Mouse (Mus musculus) liver, postnatal 0 days (tissue): ENCODE results near the gene Rap1b. TPM values are rescaled to one million over a fixed set of nuclear protein-coding genes. Genes with fewer than 3 reads are reported as not detected.

ENCODE experiments used
- ATAC-seq: fragments of 200-750 bp; cut with Nextera tagmentation; 2 replicates; pipeline ENCODE4 v1.8.0; 2017; ENCODE audit warnings: mild to moderate bottlenecking, moderate library complexity
- DNase-seq: peaks from one replicate; pipeline ENCODE4 v3.0.0-alpha.2; 2016
- H3K27ac ChIP-seq: fragments of 300-500 bp; sonication (generic); 2 replicates; pipeline ENCODE4 v1.5.1; 2014; ENCODE audit warnings: antibody characterized with exemption, moderate library complexity, mild to moderate bottlenecking, low read depth
- H3K27me3 ChIP-seq: fragments of 300-500 bp; sonication (generic); 2 replicates; pipeline ENCODE4 v1.6.1; 2014; ENCODE audit warnings: low read length, control low read depth, mixed read lengths; ENCODE audit not compliant: insufficient read depth
- H3K36me3 ChIP-seq: fragments of 300-500 bp; sonication (generic); replicated peaks from 2 replicates; pipeline ENCODE4 v1.6.1; 2014; ENCODE audit warnings: mild to moderate bottlenecking, control low read depth, low read length, moderate library complexity, mixed read lengths; ENCODE audit not compliant: insufficient read depth
- H3K4me1 ChIP-seq: fragments of 300-500 bp; sonication (generic); 2 replicates; pipeline ENCODE4 v1.6.1; 2014; ENCODE audit warnings: antibody characterized with exemption, mild to moderate bottlenecking, control low read depth; ENCODE audit not compliant: insufficient read depth
- H3K4me2 ChIP-seq: fragments of 300-500 bp; sonication (generic); 2 replicates; pipeline ENCODE4 v1.6.1; 2014; ENCODE audit warnings: low read depth, mild to moderate bottlenecking, low read length, moderate library complexity, mixed read lengths
- H3K4me3 ChIP-seq: fragments of 300-500 bp; sonication (generic); 2 replicates; pipeline ENCODE4 v1.5.1; 2014; ENCODE audit warnings: low read depth, low read length
- H3K9ac ChIP-seq: fragments of 300-500 bp; sonication (generic); replicated peaks from 2 replicates; pipeline ENCODE4 v1.6.1; 2014; ENCODE audit warnings: mild to moderate bottlenecking, moderate library complexity
- H3K9me3 ChIP-seq: fragments of 300-500 bp; sonication (generic); 2 replicates; pipeline ENCODE4 v1.6.1; 2016; ENCODE audit warnings: mild to moderate bottlenecking, control low read depth, low read length, mixed read lengths
- CTCF ChIP-seq: sonication (generic); IDR thresholded peaks from 2 replicates; pipeline ENCODE4 v1.5.1; 2016; ENCODE audit warnings: antibody characterized with exemption, low read depth
- EP300 ChIP-seq: IDR thresholded peaks from 2 replicates; pipeline ENCODE4 v1.6.1; 2016; ENCODE audit warnings: antibody characterized with exemption, low read depth, mild to moderate bottlenecking
- WGBS: fragments of 180-500 bp; shearing (Covaris S2); extraction: QIAGEN DNeasy Blood & Tissue Kit; methylation state at CpG from one replicate; pipeline ENCODE4 v1.1.7; 2014; ENCODE audit not compliant: insufficient replicate concordance; 5-methylcytosine and 5-hydroxymethylcytosine counted together
- polyA plus RNA-seq: library from polyadenylated mRNA; unstranded; fragments of >200 nt; fragmentation: Nextera tagmentation; extraction: Ambion mirVana; gene quantifications from 2 replicates; pipeline ENCODE4 v1.2.1, GENCODE M21; 2015

The Rap1b gene
- polyA plus RNA-seq, 1 experiment from 2014 or later, result 105 TPM

DNA sequence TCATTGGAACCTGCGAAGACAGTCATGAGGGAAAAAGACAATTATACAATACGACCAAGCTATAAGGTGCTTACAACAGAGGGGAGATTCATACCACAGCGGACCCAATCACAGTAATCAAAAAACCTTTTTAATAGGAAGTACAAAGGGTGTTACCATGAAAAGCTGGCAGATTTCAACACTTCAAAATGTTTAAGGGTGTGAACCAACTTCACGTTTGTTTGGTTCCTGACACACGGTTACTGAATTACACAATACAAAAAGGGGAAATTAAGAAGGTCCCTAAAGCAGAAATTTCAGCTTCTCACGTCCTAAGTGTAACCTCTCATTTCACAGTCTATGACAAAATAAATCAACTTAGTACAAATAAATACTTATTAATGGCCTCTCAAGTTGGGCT, 27.2 kb downstream of the Rap1b start:
- WGBS, result 78% methylated on average over 6 of the region's 6 CpGs
- TF ChIP-seq CTCF (no peak), EP300 (no peak)
- no peaks in the 10 kb centered on the region for H3K4me1 ChIP-seq
- no peak overlapping the region for H3K4me2 ChIP-seq
- no peaks in the 10 kb centered on the region for H3K9me3 ChIP-seq
- H3K27me3 ChIP-seq, result no peaks in the 10 kb centered on the region
- peaks cover 76% of the 10 kb centered on the region for H3K36me3 ChIP-seq
- H3K9ac ChIP-seq, result no peak overlapping the region
- H3K4me3 ChIP-seq, result no peak overlapping the region
- ATAC-seq (peak; percentile 19; the same call in 1 of the 2 replicates), DNase-seq (no peak)
- no peak overlapping the region for H3K27ac ChIP-seq

GRCm38 (mm10) chr10:117816721-117817120, 29.1 kb downstream of the Rap1b start:
- Histone ChIP-seq H3K9me3 (no peaks in the 10 kb centered on the region), H3K36me3 (peaks cover 75% of the 10 kb centered on the region), H3K4me1 (no peaks in the 10 kb centered on the region), H3K4me2 (no peak overlapping the region), H3K4me3 (no peak overlapping the region), H3K9ac (no peak overlapping the region), H3K27ac (no peak overlapping the region), H3K27me3 (no peaks in the 10 kb centered on the region)
- ATAC-seq, result no peak
- TF ChIP-seq CTCF (no peak), EP300 (no peak)
- WGBS, result 96% methylated on average over 6 of the region's 6 CpGs
- no peak for DNase-seq

DNA sequence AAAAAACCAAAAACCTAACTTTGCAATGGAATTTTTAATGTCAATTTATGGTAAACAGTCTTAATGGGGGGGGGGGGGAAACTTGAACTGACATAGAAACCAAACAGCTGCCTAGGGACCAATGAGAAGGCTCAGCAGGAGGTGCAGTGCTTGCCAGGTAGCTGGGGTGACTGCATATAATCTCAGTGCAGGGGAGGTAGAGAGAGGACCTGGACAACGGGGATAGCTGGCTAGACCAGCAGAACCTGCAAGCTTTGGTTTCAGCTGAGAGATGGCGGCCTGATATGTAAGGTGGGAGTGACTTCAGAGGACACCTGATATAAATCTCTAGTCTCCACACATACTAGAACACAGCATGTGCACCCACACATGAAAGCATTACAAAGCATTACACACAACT, 33.3 kb downstream of the Rap1b start:
- no peaks in the 10 kb centered on the region for H3K4me1 ChIP-seq
- no peak overlapping the region for H3K4me3 ChIP-seq
- no peaks in the 10 kb centered on the region for H3K9me3 ChIP-seq
- no peak overlapping the region for H3K27ac ChIP-seq
- H3K4me2 ChIP-seq, result no peak overlapping the region
- H3K27me3 ChIP-seq, result no peaks in the 10 kb centered on the region
- WGBS, result 85% methylated on average over 2 of the region's 2 CpGs
- TF ChIP-seq EP300, result no peak
- TF ChIP-seq CTCF, result no peak
- no peak overlapping the region for H3K9ac ChIP-seq
- DNase-seq, result no peak
- H3K36me3 ChIP-seq, result peaks cover 36% of the 10 kb centered on the region
- no peak for ATAC-seq

DNA sequence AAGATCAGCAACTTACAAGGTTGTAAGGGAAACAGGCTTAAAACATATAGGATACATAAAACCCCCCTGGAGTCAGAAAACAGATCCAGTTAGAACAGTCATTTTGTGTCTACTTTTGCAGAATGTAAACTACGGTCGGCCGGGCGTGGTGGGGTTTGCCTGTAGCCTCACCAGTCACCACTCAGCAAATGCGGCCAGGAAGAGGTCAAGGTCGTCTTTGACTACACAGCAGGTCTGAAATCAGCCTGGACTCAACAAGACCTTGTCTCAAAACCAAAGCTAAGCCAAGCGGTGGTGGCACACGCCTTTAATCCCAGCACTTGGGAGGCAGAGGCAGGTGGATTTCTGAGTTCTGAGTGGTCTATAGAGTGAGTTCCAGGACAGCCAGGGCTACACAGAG, 34.3 kb downstream of the Rap1b start:
- no peak overlapping the region for H3K27ac ChIP-seq
- no peaks in the 10 kb centered on the region for H3K9me3 ChIP-seq
- H3K4me3 ChIP-seq, result no peak overlapping the region
- H3K4me1 ChIP-seq, result no peaks in the 10 kb centered on the region
- WGBS, result 66% methylated on average over 8 of the region's 8 CpGs
- DNase-seq, result no peak
- no peak for ATAC-seq
- H3K27me3 ChIP-seq, result no peaks in the 10 kb centered on the region
- TF ChIP-seq CTCF (no peak), EP300 (no peak)
- H3K36me3 ChIP-seq, result peaks cover 29% of the 10 kb centered on the region
- no peak overlapping the region for H3K4me2 ChIP-seq
- H3K9ac ChIP-seq, result no peak overlapping the region

DNA sequence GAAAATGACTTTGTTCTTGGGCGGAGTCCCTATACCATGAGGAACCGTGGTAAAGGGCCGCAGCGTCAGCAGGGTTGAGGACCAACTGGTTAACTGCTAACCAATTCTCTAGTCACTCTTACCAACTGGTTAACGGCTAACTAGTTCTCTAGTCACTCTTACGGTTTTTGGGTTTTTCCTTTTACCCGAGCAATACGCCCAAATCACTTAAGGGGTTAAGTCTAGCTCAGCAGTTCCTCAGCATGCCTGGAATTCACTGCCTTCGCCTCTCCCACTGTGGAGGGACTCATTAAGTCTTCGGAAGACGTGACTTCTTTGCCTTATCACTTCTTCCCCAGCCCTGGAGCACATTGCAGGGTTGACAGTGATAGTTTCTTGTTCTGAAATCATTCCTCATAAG, 35.3 kb downstream of the Rap1b start:
- Histone ChIP-seq H3K9ac (no peak overlapping the region), H3K4me3 (no peak overlapping the region), H3K4me1 (no peaks in the 10 kb centered on the region), H3K4me2 (no peak overlapping the region), H3K27me3 (no peaks in the 10 kb centered on the region), H3K36me3 (peaks cover 20% of the 10 kb centered on the region), H3K27ac (no peak overlapping the region), H3K9me3 (no peaks in the 10 kb centered on the region)
- no peak for ATAC-seq
- WGBS, result 76% methylated on average over 11 of the region's 11 CpGs
- TF ChIP-seq EP300 (no peak), CTCF (no peak)
- DNase-seq, result no peak

DNA sequence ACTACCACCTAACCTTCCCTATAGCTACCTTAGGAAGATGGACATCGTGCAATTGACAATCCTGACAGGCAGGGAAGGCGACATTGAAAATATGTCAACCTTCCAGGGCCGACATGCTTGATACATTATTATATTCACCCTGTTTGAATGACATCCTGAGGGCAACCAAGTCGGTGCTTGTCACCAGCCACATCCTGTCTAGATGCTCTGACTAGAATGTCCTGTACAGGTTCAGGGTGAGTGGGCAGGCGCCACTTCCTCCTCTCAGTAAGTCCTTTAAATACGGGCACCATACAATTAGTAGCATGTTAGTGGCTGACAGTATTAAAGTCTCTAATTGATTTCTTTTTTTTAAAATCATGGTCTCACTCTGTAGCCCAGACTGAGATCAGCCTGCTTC, 37.8 kb downstream of the Rap1b start:
- 44% methylated on average over 6 of the region's 6 CpGs for WGBS
- DNase-seq (no peak), ATAC-seq (no peak)

GRCm38 (mm10) chr10:117805919-117806318, 39.9 kb downstream of the Rap1b start:
- no peak overlapping the region for H3K4me2 ChIP-seq
- H3K27ac ChIP-seq, result no peak overlapping the region
- no peaks in the 10 kb centered on the region for H3K9me3 ChIP-seq
- H3K27me3 ChIP-seq, result no peaks in the 10 kb centered on the region
- TF ChIP-seq CTCF (no peak), EP300 (no peak)
- no peak overlapping the region for H3K9ac ChIP-seq
- WGBS, result 69% methylated on average over 9 of the region's 9 CpGs
- ATAC-seq, result no peak
- no peak for DNase-seq
- H3K4me1 ChIP-seq, result no peaks in the 10 kb centered on the region
- no peak overlapping the region for H3K4me3 ChIP-seq
- no peaks in the 10 kb centered on the region for H3K36me3 ChIP-seq

More for the DNA sequence above, 37.8 kb downstream of the Rap1b start:
- H3K4me3 ChIP-seq, result no peak overlapping the region
- no peak overlapping the region for H3K27ac ChIP-seq
- H3K4me2 ChIP-seq, result no peak overlapping the region
- TF ChIP-seq CTCF (no peak), EP300 (no peak)
- H3K4me1 ChIP-seq, result no peaks in the 10 kb centered on the region
- H3K9me3 ChIP-seq, result no peaks in the 10 kb centered on the region
- H3K27me3 ChIP-seq, result no peaks in the 10 kb centered on the region
- H3K9ac ChIP-seq, result no peak overlapping the region
- peaks cover 7% of the 10 kb centered on the region for H3K36me3 ChIP-seq
